Mouse (Mus musculus) thymus, postnatal 0 days (tissue): Measurements from ENCODE around the gene Tdp2. TPM values are rescaled to one million over a fixed set of nuclear protein-coding genes. Genes with fewer than 3 reads are reported as not detected.

Source experiments
- DNase-seq: peaks from one replicate; pipeline ENCODE4 v3.0.0-alpha.2; 2015; ENCODE audit warnings: low spot score
- polyA plus RNA-seq: library from polyadenylated mRNA; unstranded; fragments of >200 nt; fragmentation: Nextera tagmentation; extraction: Ambion mirVana; gene quantifications from 2 replicates; pipeline ENCODE4 v1.2.1, GENCODE M21; 2015

Tdp2 gene
- polyA plus RNA-seq, 1 experiment from 2014 or later = 60.2 TPM

DNA sequence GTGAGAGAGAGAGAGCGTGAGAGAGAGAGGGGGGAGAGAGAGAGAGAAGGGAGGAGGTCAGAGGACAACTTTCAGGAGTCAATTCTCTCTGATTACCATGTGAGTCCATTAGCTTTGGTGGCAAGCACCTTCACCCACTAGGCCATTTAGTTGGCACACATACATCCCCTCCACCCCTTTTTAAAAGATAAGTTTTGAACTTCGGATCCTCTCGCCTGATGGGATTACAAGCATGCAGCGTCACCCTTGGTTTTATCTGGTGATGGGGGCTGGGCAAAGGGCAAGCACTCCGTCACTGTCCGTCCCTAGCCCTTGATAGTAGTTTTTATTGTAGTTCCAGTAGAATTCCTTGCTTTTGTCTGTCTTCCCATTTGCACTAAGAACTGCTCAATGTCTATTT is 48.7 kb downstream of the Tdp2 start:
- no peak for DNase-seq

DNA sequence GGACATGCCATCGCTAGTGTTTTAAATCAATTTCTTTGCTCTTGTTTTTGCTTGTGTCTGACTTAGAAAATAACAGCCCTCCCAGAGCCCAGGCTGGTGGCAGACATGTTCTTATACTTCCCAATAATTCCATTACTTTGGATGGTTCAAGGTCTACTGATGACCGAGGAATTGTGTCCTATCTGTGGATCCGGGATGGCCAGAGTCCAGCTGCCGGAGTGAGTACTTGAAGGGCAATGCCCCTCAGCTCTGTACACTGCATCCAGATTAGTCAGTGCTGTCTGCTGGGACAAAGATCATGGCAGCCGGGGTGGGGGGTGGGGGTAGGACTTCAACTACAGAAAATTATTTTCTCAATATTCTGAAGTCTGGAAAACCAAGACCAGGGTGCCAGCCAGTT is 49.2 kb downstream of the Tdp2 start:
- DNase-seq = no peak

DNA sequence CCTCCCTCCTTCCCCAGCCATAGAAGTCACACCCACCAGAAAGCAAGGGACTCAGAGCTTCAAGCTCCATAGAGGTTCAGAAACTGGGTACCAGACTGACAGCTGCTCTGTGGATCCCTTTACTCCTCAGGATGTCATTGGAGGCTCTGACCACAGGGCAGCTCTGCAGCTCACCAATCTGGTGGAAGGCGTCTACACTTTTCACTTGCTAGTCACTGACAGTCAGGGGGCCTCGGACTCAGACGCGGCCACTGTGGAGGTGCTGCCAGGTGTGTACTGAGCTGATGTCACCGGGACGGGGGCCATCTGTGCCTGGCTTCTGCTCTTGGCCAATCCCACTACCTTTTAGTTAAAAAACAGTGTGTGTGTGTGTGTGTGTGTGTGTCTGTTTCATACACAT is 50.9 kb downstream of the Tdp2 start:
- DNase-seq = no peak

DNA sequence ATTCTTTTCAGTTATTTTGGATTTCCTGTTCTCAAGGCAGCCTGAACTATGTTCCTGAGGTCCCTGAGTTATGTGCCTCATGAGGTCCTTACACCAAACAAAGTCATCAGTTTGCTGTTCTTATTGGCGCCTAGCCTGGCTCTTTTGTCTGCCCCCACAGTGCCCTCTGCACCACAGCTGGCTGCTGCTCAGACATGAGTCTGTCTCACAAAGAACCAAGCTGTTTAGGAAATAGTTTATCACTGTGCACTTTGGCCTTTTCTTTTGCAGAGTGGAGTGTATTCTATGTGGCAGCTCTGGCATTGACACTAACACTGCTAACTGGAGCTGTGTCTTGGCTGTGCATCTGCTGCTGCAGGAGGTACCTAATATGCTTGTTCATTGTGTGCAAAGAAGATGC is 58.1 kb downstream of the Tdp2 start:
- DNase-seq = no peak

Other genes with a start within 250 kb of the Tdp2 start
- gene Ripor2, start 249.5 kb upstream of the Tdp2 start, polyA plus RNA-seq = 16.3 and 18.6 TPM in 2 replicates
- gene Armh2, start 90.4 kb upstream of the Tdp2 start, polyA plus RNA-seq = not detected in 2 replicates
- gene Gmnn, start 69.8 kb upstream of the Tdp2 start, polyA plus RNA-seq = 160 and 170 TPM in 2 replicates
- gene BC005537, start 30.0 kb upstream of the Tdp2 start, polyA plus RNA-seq = 21.6 and 25.6 TPM in 2 replicates
- 119 and 129 TPM in 2 replicates for gene Acot13, start 139 bp upstream of the Tdp2 start, polyA plus RNA-seq
- 0.03 and 0.09 TPM in 2 replicates for gene D130043K22Rik, start 13.5 kb downstream of the Tdp2 start, polyA plus RNA-seq
- gene Aldh5a1, start 106.0 kb downstream of the Tdp2 start, polyA plus RNA-seq = 1.2 and 1.3 TPM in 2 replicates
- 0.47 and 0.54 TPM in 2 replicates for gene Gpld1, start 111.5 kb downstream of the Tdp2 start, polyA plus RNA-seq
- gene Mrs2, start 188.7 kb downstream of the Tdp2 start, polyA plus RNA-seq = 18.6 and 24.6 TPM in 2 replicates
- 0.57 and 0.60 TPM in 2 replicates for gene Dcdc2a, start 224.3 kb downstream of the Tdp2 start, polyA plus RNA-seq